Mouse (Mus musculus): Measurements from ENCODE around the gene Edil3.

- TF ChIP-seq GATA1 (IDR thresholded peaks at IDR 0.05; ENCODE audit: borderline replicate concordance, low read length) (no peak), FLI1 (IDR thresholded peaks at IDR 0.05; ENCODE audit: low read length) (no peak)
Observed at GRCm38 (mm10) chr13:89371253-89371652, 550.0 kb downstream of the Edil3 start.
